Mouse (Mus musculus) small intestine, adult 2 months (tissue): Measurements from ENCODE around the gene Kcnq4. TPM values are rescaled to one million over a fixed set of nuclear protein-coding genes. Genes with fewer than 3 reads are reported as not detected.

Experiments
- H3K27ac ChIP-seq: fragments of 200-500 bp; 2 replicates; pipeline ENCODE4 v1.5.1; 2012; ENCODE audit warnings: low read depth, low read length, control low read depth, inconsistent platforms; ENCODE audit not compliant: insufficient read depth
- H3K27me3 ChIP-seq: fragments of 200-500 bp; 2 replicates; pipeline ENCODE4 v1.6.1; 2012; ENCODE audit warnings: mild to moderate bottlenecking, moderate library complexity, low read length, inconsistent platforms; ENCODE audit not compliant: control insufficient read depth, insufficient read depth
- H3K36me3 ChIP-seq: fragments of 200-500 bp; 2 replicates; pipeline ENCODE4 v1.6.1; 2012; ENCODE audit warnings: mild to moderate bottlenecking, low read length, control low read depth, inconsistent platforms; ENCODE audit not compliant: control insufficient read depth, insufficient read depth
- H3K4me1 ChIP-seq: fragments of 200-500 bp; 2 replicates; pipeline ENCODE4 v1.6.1; 2012; ENCODE audit warnings: low read length, inconsistent platforms, mixed read lengths; ENCODE audit not compliant: control insufficient read depth, insufficient read depth, insufficient read length
- H3K4me3 ChIP-seq: fragments of 200-500 bp; 2 replicates; pipeline ENCODE4 v1.5.1; 2012; ENCODE audit warnings: low read depth, mild to moderate bottlenecking, control low read depth, inconsistent platforms, low read length, moderate library complexity
- CTCF ChIP-seq: fragments of 200-500 bp; IDR thresholded peaks from 2 replicates; pipeline ENCODE4 v1.5.1; 2012; ENCODE audit warnings: low read depth, mild to moderate bottlenecking, control low read depth, inconsistent platforms, low read length, moderate library complexity, mixed read lengths; ENCODE audit not compliant: insufficient replicate concordance, insufficient read length; ENCODE audit errors: extremely low read depth
- POLR2A ChIP-seq: fragments of 200-500 bp; IDR thresholded peaks from 2 replicates; pipeline ENCODE4 v1.6.1; 2012; ENCODE audit warnings: low read depth, mild to moderate bottlenecking, control low read depth, inconsistent platforms, low read length, moderate library complexity
- WGBS: fragments of 180-500 bp; shearing (Covaris S2); methylation state at CpG from one replicate; pipeline ENCODE4 v1.1.7; 2018; 5-methylcytosine and 5-hydroxymethylcytosine counted together
- polyA plus RNA-seq: library from polyadenylated mRNA; depleted of rRNA; stranded (reverse); fragments of >200 nt; gene quantifications from 2 replicates; pipeline ENCODE4 v1.2.3, GENCODE M21; 2012

The Kcnq4 gene
- polyA plus RNA-seq, 1 experiment, result 4.3 TPM

- H3K36me3 ChIP-seq, result no peaks in the 10 kb centered on the region
- under 1% methylated on average over 50 of the region's 50 CpGs for WGBS
- H3K4me1 ChIP-seq, result peaks cover 2% of the 10 kb centered on the region; the same call in 1 of the 2 replicates
- no peaks in the 10 kb centered on the region for H3K27me3 ChIP-seq
- H3K4me3 ChIP-seq, result peak within 1 kb of the TSS; percentile 78
- TF ChIP-seq CTCF (no peak), POLR2A (peak; percentile 98)
- H3K27ac ChIP-seq, result peak within 1 kb of the TSS; percentile 10; the same call in 1 of the 2 replicates
Measured at GRCm38 (mm10) chr4:120666358-120667024, 81.9 kb downstream of the Kcnq4 start, which contains the start of gene Cited4. Gene Cited4 (plus strand): TSS chr4:120666572.

DNA sequence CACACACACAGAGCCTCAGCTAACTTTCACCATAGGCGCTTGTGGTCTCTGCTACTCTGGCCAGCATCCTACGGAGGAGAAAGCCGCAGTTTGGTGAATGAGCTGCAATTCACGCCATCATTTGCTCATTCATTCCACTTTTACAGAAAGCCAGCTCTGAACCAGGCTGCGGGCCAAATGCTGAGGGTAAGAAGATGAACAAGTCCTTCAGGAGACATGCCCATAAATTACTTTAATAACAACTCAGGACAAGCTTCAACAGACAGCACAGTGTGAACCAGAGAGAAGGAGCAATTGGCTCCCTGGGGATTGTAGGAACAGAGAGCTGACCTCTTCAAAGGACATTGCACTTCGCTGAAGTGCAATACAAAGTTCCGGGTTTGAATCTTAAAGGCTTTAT is 82.6 kb downstream of the Kcnq4 start:
- TF ChIP-seq CTCF, result no peak
- no peak for TF ChIP-seq POLR2A
- Histone ChIP-seq H3K4me1 (peaks cover 2% of the 10 kb centered on the region; the same call in 1 of the 2 replicates), H3K36me3 (no peaks in the 10 kb centered on the region), H3K27ac (no peak overlapping the region), H3K4me3 (no peak overlapping the region), H3K27me3 (no peaks in the 10 kb centered on the region)
- 64% methylated on average over 7 of the region's 7 CpGs for WGBS

DNA sequence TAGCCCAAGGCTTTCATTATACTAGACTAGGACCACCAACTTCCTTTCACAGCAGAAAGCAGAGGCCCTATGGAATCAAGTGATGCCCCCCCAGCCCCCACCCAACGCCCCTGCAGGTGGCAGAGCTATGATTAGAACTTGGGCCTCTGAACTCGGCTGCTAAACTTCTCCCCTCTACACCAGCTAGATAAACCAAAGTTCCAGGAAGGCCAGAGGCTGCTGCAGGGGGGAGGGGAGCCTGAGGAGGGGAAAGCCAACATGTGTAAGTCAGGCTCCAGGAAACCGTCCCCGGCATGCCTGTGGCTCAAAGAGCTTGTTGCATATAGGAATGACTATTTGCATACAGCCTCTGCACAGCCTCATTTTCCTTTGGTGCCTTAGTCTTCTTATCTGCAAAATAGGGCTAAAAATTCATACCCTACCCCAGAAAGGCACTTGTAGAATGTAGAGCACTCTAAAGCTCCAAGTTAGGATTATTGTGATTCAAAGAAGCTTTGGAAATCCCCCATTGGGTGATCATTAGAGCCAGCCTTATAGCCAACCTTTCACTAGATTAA is 83.2 kb downstream of the Kcnq4 start:
- Histone ChIP-seq H3K36me3 (no peaks in the 10 kb centered on the region), H3K4me3 (no peak overlapping the region), H3K27me3 (no peaks in the 10 kb centered on the region), H3K27ac (no peak overlapping the region), H3K4me1 (peaks cover 2% of the 10 kb centered on the region; the same call in 1 of the 2 replicates)
- no peak for TF ChIP-seq POLR2A
- TF ChIP-seq CTCF, result no peak
- whole genome bisulfite sequencing, result 74% methylated on average over 4 of the region's 4 CpGs

DNA sequence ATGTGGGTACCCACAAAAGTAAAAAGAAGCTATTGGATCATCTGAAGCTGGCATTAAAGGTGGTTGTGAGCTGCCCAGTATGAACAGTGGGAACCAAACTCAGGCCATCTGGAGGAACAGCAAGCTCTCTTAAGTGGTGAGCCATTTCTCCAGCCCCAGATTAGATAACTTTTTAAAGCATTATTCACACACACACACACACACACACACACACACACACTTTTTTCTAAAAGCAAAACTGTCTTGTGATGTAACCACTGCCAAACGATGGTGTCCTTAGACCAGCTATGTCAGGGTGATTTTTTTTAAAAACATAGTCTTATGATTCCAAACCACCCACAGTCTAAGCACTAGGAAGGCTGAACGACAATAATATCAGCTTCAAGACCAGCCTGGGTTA is 83.8 kb downstream of the Kcnq4 start:
- Histone ChIP-seq H3K36me3 (no peaks in the 10 kb centered on the region), H3K27me3 (no peaks in the 10 kb centered on the region), H3K27ac (no peak overlapping the region), H3K4me1 (peaks cover 2% of the 10 kb centered on the region; the same call in 1 of the 2 replicates), H3K4me3 (no peak overlapping the region)
- 80% methylated on average over 2 of the region's 2 CpGs for WGBS
- no peak for TF ChIP-seq POLR2A

DNA sequence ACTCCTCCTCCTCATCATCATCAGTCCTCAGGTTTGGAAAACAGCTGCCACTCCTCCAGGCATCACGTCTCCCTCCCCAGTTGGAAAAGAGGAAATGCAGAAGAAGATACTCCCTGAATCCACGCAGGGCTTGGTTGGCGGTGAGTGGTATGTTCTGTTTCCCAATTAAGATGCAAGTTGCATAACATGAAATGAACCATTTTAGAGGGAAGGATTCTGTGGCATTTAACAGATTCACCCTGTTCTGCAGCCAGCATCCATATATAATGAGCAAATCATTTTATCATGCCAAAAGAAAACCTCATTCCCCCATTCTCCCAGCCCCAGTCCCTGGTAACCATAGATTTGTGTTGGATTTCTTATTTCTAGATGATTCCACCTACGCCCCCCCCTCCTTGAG is 87.9 kb downstream of the Kcnq4 start:
- Histone ChIP-seq H3K4me3 (no peak overlapping the region), H3K4me1 (no peaks in the 10 kb centered on the region), H3K27me3 (no peaks in the 10 kb centered on the region), H3K27ac (no peak overlapping the region), H3K36me3 (no peaks in the 10 kb centered on the region)
- TF ChIP-seq POLR2A (no peak), CTCF (no peak)
- WGBS, result 81% methylated on average over 4 of the region's 4 CpGs

DNA sequence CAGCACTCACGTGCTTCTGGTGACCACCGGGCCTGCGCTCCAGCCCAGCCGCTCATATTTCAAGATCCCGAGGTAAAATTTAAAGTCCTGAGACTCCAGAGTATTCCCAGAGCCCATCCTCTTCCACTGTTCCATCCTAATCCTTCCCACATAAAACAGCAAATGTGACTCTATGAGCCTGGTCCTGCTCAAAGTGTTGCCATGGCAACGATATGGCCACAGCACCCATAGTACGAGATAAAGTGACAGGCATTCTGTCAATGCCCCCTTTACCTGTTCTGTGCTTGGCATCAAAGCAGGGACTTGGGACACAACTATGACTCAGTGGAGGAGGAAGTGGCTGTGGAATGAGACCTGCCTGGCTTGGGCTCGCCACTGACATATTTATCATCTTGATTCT is 92.5 kb downstream of the Kcnq4 start:
- Histone ChIP-seq H3K4me3 (no peak overlapping the region), H3K27ac (no peak overlapping the region), H3K27me3 (peaks cover 6% of the 10 kb centered on the region), H3K4me1 (no peaks in the 10 kb centered on the region), H3K36me3 (no peaks in the 10 kb centered on the region)
- WGBS, result 76% methylated on average over 8 of the region's 8 CpGs
- TF ChIP-seq CTCF (no peak), POLR2A (no peak)

- Histone ChIP-seq H3K36me3 (no peaks in the 10 kb centered on the region), H3K4me3 (no peak overlapping the region), H3K4me1 (peaks cover 4% of the 10 kb centered on the region; the same call in 1 of the 2 replicates), H3K27ac (no peak overlapping the region), H3K27me3 (peaks cover 18% of the 10 kb centered on the region)
- WGBS, result 24% methylated on average over 7 of the region's 7 CpGs
- TF ChIP-seq CTCF (no peak), POLR2A (no peak)
Measured at GRCm38 (mm10) chr4:120650208-120650592, 98.2 kb downstream of the Kcnq4 start.
